Mouse (Mus musculus): ENCODE results near the gene Ccdc162. TPM values are rescaled to one million over a fixed set of nuclear protein-coding genes. Genes with fewer than 3 reads are reported as not detected.
A peak's percentile ranks its signal among the peaks of the same experiment; 100 is the strongest.

Ccdc162 gene
- total RNA-seq (2014; rRNA removed), result 1.5 and 3.2 TPM in 2 replicates
- 0.96 and 1.2 TPM in 2 replicates for polyA plus RNA-seq (2015; fragmentation: Nextera tagmentation; extraction: Ambion mirVana)

GRCm38 (mm10) chr10:41716029-41716897 lies at the start of gene Ccdc162:
Ccdc162 (minus strand) TSS chr10:41716634.
- H3K36me3 ChIP-seq (ENCODE audit: insufficient read depth), result 0 out of 2 replicates have a peak, but pooled peaks cover 2% of the 10 kb centered on the region
- H3K4me3 ChIP-seq (ENCODE audit: low read depth, low read length), result no peak within 1 kb of the TSS
- peaks cover 4% of the 10 kb centered on the region; the same call in 1 of the 2 replicates for H3K4me1 ChIP-seq (ENCODE audit: insufficient read depth)
- H3K27ac ChIP-seq (ENCODE audit: low read depth, low read length), result 0 out of 2 replicates have a peak within 1 kb of the TSS, but pooled peaks have one; percentile 15
- 27% methylated on average over 15 of the region's 15 CpGs for WGBS
- TF ChIP-seq CTCF (IDR thresholded peaks at IDR 0.05; ENCODE audit: low read depth), result no peak
- H3K9ac ChIP-seq, result no peak within 1 kb of the TSS
- ATAC-seq (peak; percentile 64), DNase-seq (peak; percentile 61)
- no peaks in the 10 kb centered on the region for H3K9me3 ChIP-seq (ENCODE audit: low read length)
- no peaks in the 10 kb centered on the region for H3K27me3 ChIP-seq (ENCODE audit: insufficient read depth, low read length)
- peak within 1 kb of the TSS; percentile 26 for H3K4me2 ChIP-seq (ENCODE audit: low read depth)

GRCm38 (mm10) chr10:41765586-41765985 lies 49.2 kb upstream of the Ccdc162 start:
- Histone ChIP-seq H3K9me3 (ENCODE audit: low read length) (no peaks in the 10 kb centered on the region), H3K4me1 (ENCODE audit: insufficient read depth) (no peaks in the 10 kb centered on the region), H3K27me3 (ENCODE audit: insufficient read depth, low read length) (no peaks in the 10 kb centered on the region), H3K9ac (no peak overlapping the region), H3K36me3 (ENCODE audit: insufficient read depth) (no peaks in the 10 kb centered on the region), H3K27ac (ENCODE audit: low read depth, low read length) (no peak overlapping the region), H3K4me2 (ENCODE audit: low read depth) (no peak overlapping the region), H3K4me3 (ENCODE audit: low read depth, low read length) (no peak overlapping the region)
- 90% methylated on average over 4 of the region's 4 CpGs for WGBS
- ATAC-seq (no peak), DNase-seq (no peak)
- no peak for TF ChIP-seq CTCF (IDR thresholded peaks at IDR 0.05; ENCODE audit: low read depth)

DNA sequence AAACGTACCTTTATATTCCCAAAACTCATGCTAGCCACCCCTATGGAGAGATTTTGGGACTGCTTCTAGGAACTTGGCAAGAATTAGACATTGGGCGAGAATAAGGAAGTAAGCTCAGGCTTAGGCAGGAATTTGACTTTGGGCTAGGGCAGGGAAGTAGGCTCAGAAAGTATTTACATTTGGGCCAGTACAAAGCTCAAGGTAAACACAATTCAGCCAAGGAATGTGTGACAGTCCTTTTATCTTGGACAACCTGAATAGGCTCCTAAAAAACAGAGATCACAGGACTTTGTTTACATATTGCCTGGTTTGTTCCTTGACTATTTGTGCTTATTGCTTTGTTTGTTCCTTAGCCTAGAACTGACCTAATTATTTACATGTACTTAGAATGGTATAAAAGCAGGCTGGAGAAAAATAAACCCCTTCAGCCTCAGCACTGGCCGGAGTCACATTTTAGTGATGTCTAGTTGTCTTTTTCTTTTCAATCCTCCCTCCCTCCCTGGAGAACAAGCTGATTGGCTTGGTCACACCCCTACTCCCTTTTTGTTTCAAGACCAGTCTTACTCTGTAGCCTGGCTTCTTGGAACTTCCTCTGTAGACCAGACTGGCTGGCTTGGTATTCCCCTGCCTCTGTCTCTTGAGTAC lies 47.4 kb upstream of the Ccdc162 start:
- no peak for TF ChIP-seq CTCF (IDR thresholded peaks at IDR 0.05; ENCODE audit: low read depth)
- Histone ChIP-seq H3K4me2 (ENCODE audit: low read depth) (no peak overlapping the region), H3K9ac (no peak overlapping the region), H3K36me3 (ENCODE audit: insufficient read depth) (no peaks in the 10 kb centered on the region), H3K9me3 (ENCODE audit: low read length) (no peaks in the 10 kb centered on the region), H3K4me3 (ENCODE audit: low read depth, low read length) (no peak overlapping the region), H3K27me3 (ENCODE audit: insufficient read depth, low read length) (no peaks in the 10 kb centered on the region), H3K4me1 (ENCODE audit: insufficient read depth) (no peaks in the 10 kb centered on the region), H3K27ac (ENCODE audit: low read depth, low read length) (no peak overlapping the region)
- DNase-seq (no peak), ATAC-seq (no peak)
- WGBS, result 85% methylated on average over 3 of the region's 3 CpGs

- no peaks in the 10 kb centered on the region for H3K27me3 ChIP-seq (ENCODE audit: insufficient read depth, low read length)
- H3K9me3 ChIP-seq (ENCODE audit: low read length), result no peaks in the 10 kb centered on the region
- H3K4me3 ChIP-seq (ENCODE audit: low read depth, low read length), result no peak overlapping the region
- no peak for TF ChIP-seq CTCF (IDR thresholded peaks at IDR 0.05; ENCODE audit: low read depth)
- 91% methylated on average over 3 of the region's 3 CpGs for WGBS
- H3K4me1 ChIP-seq (ENCODE audit: insufficient read depth), result no peaks in the 10 kb centered on the region
- H3K27ac ChIP-seq (ENCODE audit: low read depth, low read length), result no peak overlapping the region
- H3K4me2 ChIP-seq (ENCODE audit: low read depth), result no peak overlapping the region
- ATAC-seq (no peak), DNase-seq (no peak)
- H3K9ac ChIP-seq, result no peak overlapping the region
- H3K36me3 ChIP-seq (ENCODE audit: insufficient read depth), result no peaks in the 10 kb centered on the region
Observed at GRCm38 (mm10) chr10:41760866-41761265, 44.4 kb upstream of the Ccdc162 start.

DNA sequence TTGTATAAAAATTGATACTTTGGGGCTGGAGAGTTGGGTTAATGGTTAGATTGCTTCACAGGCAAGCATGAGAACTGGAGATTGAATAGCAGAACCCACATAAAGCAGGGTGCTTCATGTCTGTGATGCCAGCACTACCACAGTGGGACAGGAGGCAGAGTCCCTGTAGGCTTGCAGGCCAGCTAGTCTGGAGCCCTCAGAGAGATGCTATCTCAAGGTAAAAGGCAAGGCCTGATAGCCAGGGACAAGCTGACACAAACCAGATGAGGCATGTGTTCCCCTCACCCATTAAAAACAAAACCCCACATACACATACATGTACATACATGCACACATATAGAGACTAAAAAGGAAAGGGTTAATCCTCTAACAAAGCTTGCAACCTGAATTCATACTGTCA lies 41.6 kb upstream of the Ccdc162 start:
- Histone ChIP-seq H3K36me3 (ENCODE audit: insufficient read depth) (no peaks in the 10 kb centered on the region), H3K9ac (no peak overlapping the region), H3K4me3 (ENCODE audit: low read depth, low read length) (no peak overlapping the region), H3K4me1 (ENCODE audit: insufficient read depth) (no peaks in the 10 kb centered on the region), H3K9me3 (ENCODE audit: low read length) (no peaks in the 10 kb centered on the region), H3K27ac (ENCODE audit: low read depth, low read length) (no peak overlapping the region), H3K4me2 (ENCODE audit: low read depth) (no peak overlapping the region), H3K27me3 (ENCODE audit: insufficient read depth, low read length) (no peaks in the 10 kb centered on the region)
- DNase-seq, result no peak
- TF ChIP-seq CTCF (IDR thresholded peaks at IDR 0.05; ENCODE audit: low read depth), result no peak
- ATAC-seq, result no peak

DNA sequence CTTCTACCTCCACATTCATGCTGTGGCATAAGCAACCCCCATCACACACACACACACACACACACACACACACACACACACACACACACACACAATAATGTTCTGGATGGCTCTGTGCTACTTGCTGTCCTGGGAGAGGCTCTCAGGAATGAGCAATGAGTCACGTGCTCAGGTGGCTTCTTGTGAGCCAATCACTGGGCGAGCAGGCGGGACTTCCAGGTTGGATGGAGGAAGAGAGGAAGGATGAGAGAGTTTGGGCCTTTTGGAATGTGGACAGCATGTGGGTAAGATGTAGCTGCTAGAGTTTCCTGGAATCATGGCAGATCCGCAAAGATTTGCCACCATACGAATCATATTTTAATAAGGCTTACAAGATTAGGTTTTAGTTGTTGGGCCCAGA lies 40.8 kb upstream of the Ccdc162 start:
- H3K36me3 ChIP-seq (ENCODE audit: insufficient read depth), result no peaks in the 10 kb centered on the region
- no peak overlapping the region for H3K9ac ChIP-seq
- DNase-seq (no peak), ATAC-seq (no peak)
- 92% methylated on average over 5 of the region's 5 CpGs for WGBS
- H3K9me3 ChIP-seq (ENCODE audit: low read length), result no peaks in the 10 kb centered on the region
- TF ChIP-seq CTCF (IDR thresholded peaks at IDR 0.05; ENCODE audit: low read depth), result no peak
- H3K4me2 ChIP-seq (ENCODE audit: low read depth), result no peak overlapping the region
- H3K27me3 ChIP-seq (ENCODE audit: insufficient read depth, low read length), result no peaks in the 10 kb centered on the region
- no peak overlapping the region for H3K4me3 ChIP-seq (ENCODE audit: low read depth, low read length)
- no peaks in the 10 kb centered on the region for H3K4me1 ChIP-seq (ENCODE audit: insufficient read depth)
- H3K27ac ChIP-seq (ENCODE audit: low read depth, low read length), result no peak overlapping the region

Data from forebrain, postnatal 0 days (tissue).